Mouse (Mus musculus): Measurements from ENCODE around the gene Pla2g4d.
"Not testable (repeated sequence)": the region's sequence is repeated elsewhere in the genome, so short reads cannot be mapped to it uniquely, and the experiment has no call there.

- TF ChIP-seq CTCF (IDR thresholded peaks at IDR 0.05; ENCODE audit: borderline replicate concordance, insufficient read depth, low read length); POLR2A (IDR thresholded peaks at IDR 0.05; ENCODE audit: low read depth, low read length): not testable (repeated sequence)
Measured at GRCm38 (mm10) chr2:120238733-120239132, 50.3 kb downstream of the Pla2g4d start.
